15 mouse cellular contexts compared by ENCODE assay signal in genomic region chr5:137649251-137649650, GRCm38 (mm10). TPM values are rescaled to one million over a fixed set of nuclear protein-coding genes. Genes with fewer than 3 reads are reported as not detected.
DNase-seq lines count a peak whose midpoint lies in the region; ATAC-seq and TF ChIP-seq lines count a peak whose summit lies in the region.
"Had no signal": no experiment of that assay in that cellular context is flagged by ENCODE, and none has a peak within 500 bp of the region (broad histone marks: within the 10 kb centered on the region; RNA-seq: fewer than 3 reads in every experiment).

No protein-coding gene starts in this region.

- H3K4me1 ChIP-seq in hindbrain, postnatal 0 days (ENCODE audit: insufficient read depth, low read length), result peaks cover 5% of the 10 kb centered on the region; the same call in 1 of the 2 replicates
- no peaks in the 10 kb centered on the region; the same call in 1 of the 2 replicates for H3K4me1 ChIP-seq in hindbrain, embryonic 11.5 days (replicated peaks; ENCODE audit: control insufficient read depth, insufficient read depth, low read length)
- H3K4me1 ChIP-seq in neural tube, embryonic 12.5 days, result peaks cover 30% of the 10 kb centered on the region
- H3K4me1 ChIP-seq in neural tube, embryonic 15.5 days, result peaks cover 41% of the 10 kb centered on the region
- peaks cover 35% of the 10 kb centered on the region for H3K4me1 ChIP-seq in intestine, embryonic 16.5 days (ENCODE audit: control insufficient read depth, insufficient read depth, low read length)

- no peak overlapping the region for H3K4me2 ChIP-seq in hindbrain, postnatal 0 days (ENCODE audit: low read depth, low read length)
- H3K4me2 ChIP-seq in hindbrain, embryonic 11.5 days (replicated peaks; ENCODE audit: low read depth, low read length), result no peak overlapping the region
- 0 out of 2 replicates have a peak overlapping the region, but pooled peaks have one; percentile 12 for H3K4me2 ChIP-seq in neural tube, embryonic 12.5 days (replicated peaks)
- H3K4me2 ChIP-seq in neural tube, embryonic 15.5 days, result no peak overlapping the region
- H3K4me2 ChIP-seq in intestine, embryonic 16.5 days (ENCODE audit: low read depth, low read length), result no peak overlapping the region
- H3K4me2 ChIP-seq: forebrain, embryonic 15.5 days had no signal

- no peak for DNase-seq in hindbrain, postnatal 0 days (ENCODE audit: low spot score)
- no peak for DNase-seq in hindbrain, embryonic 11.5 days (ENCODE audit: low spot score)
- DNase-seq in natural killer cell, adult 2 months (ENCODE audit: low spot score in 2 of 2), result no peak
- DNase-seq in layer of hippocampus, postnatal 14 days (ENCODE audit: low spot score in 2 of 2), result no peak
- DNase-seq: cerebellum, adult 9-11 months; lung, adult 2 months had no signal

- H3K9me3 ChIP-seq in hindbrain, postnatal 0 days (ENCODE audit: low read length), result no peaks in the 10 kb centered on the region
- H3K9me3 ChIP-seq in hindbrain, embryonic 11.5 days (ENCODE audit: control insufficient read depth, low read length), result no peaks in the 10 kb centered on the region
- no peaks in the 10 kb centered on the region for H3K9me3 ChIP-seq in neural tube, embryonic 12.5 days
- no peaks in the 10 kb centered on the region for H3K9me3 ChIP-seq in neural tube, embryonic 15.5 days (replicated peaks)
- no peaks in the 10 kb centered on the region for H3K9me3 ChIP-seq in intestine, embryonic 16.5 days (ENCODE audit: control insufficient read depth, low read length)
- H3K9me3 ChIP-seq: embryonic facial prominence, embryonic 15.5 days; forebrain, embryonic 15.5 days; hindbrain, embryonic 15.5 days; midbrain, embryonic 12.5 days had no signal

- peaks cover 17% of the 10 kb centered on the region for H3K27me3 ChIP-seq in hindbrain, postnatal 0 days (ENCODE audit: insufficient read depth, low read length)
- H3K27me3 ChIP-seq in hindbrain, embryonic 11.5 days (ENCODE audit: control insufficient read depth, insufficient read depth, low read length), result peaks cover 20% of the 10 kb centered on the region
- peaks cover 21% of the 10 kb centered on the region for H3K27me3 ChIP-seq in neural tube, embryonic 12.5 days (replicated peaks)
- peaks cover 26% of the 10 kb centered on the region for H3K27me3 ChIP-seq in neural tube, embryonic 15.5 days (replicated peaks)
- H3K27me3 ChIP-seq in intestine, embryonic 16.5 days (replicated peaks; ENCODE audit: control insufficient read depth, insufficient read depth, low read length), result peaks cover 14% of the 10 kb centered on the region

- H3K9ac ChIP-seq in hindbrain, postnatal 0 days (replicated peaks; ENCODE audit: low read length), result no peak overlapping the region
- no peak overlapping the region for H3K9ac ChIP-seq in hindbrain, embryonic 11.5 days (ENCODE audit: low read depth, low read length)
- no peak overlapping the region for H3K9ac ChIP-seq in neural tube, embryonic 12.5 days
- no peak overlapping the region for H3K9ac ChIP-seq in neural tube, embryonic 15.5 days (replicated peaks)
- no peak overlapping the region for H3K9ac ChIP-seq in intestine, embryonic 16.5 days (ENCODE audit: low read depth, low read length)
- H3K9ac ChIP-seq: embryonic facial prominence, embryonic 15.5 days; forebrain, embryonic 15.5 days; hindbrain, embryonic 15.5 days; midbrain, embryonic 12.5 days had no signal

- peak overlapping the region; percentile 11; the same call in 1 of the 2 replicates for H3K27ac ChIP-seq in hindbrain, postnatal 0 days
- H3K27ac ChIP-seq in hindbrain, embryonic 11.5 days (ENCODE audit: low read depth, low read length), result no peak overlapping the region
- H3K27ac ChIP-seq in neural tube, embryonic 12.5 days, result no peak overlapping the region
- no peak overlapping the region for H3K27ac ChIP-seq in neural tube, embryonic 15.5 days (replicated peaks)
- peak overlapping the region; percentile 58; the same call in 1 of the 2 replicates for H3K27ac ChIP-seq in intestine, embryonic 16.5 days (ENCODE audit: low read length)
- H3K27ac ChIP-seq: embryonic facial prominence, embryonic 15.5 days; forebrain, embryonic 15.5 days; hindbrain, embryonic 15.5 days; layer of hippocampus, adult 2 months had no signal

- TF ChIP-seq CTCF in hindbrain, postnatal 0 days (IDR thresholded peaks at IDR 0.05; ENCODE audit: low read depth), result no peak

- 26% methylated on average over 4 of the region's 4 CpGs for WGBS in hindbrain, postnatal 0 days
- WGBS in hindbrain, embryonic 11.5 days, result 31% methylated on average over 4 of the region's 4 CpGs
- 44% methylated on average over 4 of the region's 4 CpGs for WGBS in neural tube, embryonic 12.5 days
- 50% methylated on average over 4 of the region's 4 CpGs for WGBS in neural tube, embryonic 15.5 days
- WGBS in intestine, embryonic 16.5 days, result 45% methylated on average over 4 of the region's 4 CpGs

- no peak for ATAC-seq in hindbrain, postnatal 0 days
- ATAC-seq in hindbrain, embryonic 11.5 days (ENCODE audit: low FRiP score), result no peak
- no peak for ATAC-seq in neural tube, embryonic 12.5 days (ENCODE audit: low FRiP score, low read depth)
- ATAC-seq in neural tube, embryonic 15.5 days (ENCODE audit: low FRiP score), result no peak
- ATAC-seq in intestine, embryonic 16.5 days, result no peak
- ATAC-seq: forebrain, embryonic 15.5 days had no signal

- peaks cover 7% of the 10 kb centered on the region; the same call in 1 of the 2 replicates for H3K36me3 ChIP-seq in hindbrain, postnatal 0 days (ENCODE audit: insufficient read depth, low read length)
- no peaks in the 10 kb centered on the region for H3K36me3 ChIP-seq in hindbrain, embryonic 11.5 days (ENCODE audit: control insufficient read depth, insufficient read depth, low read length)
- H3K36me3 ChIP-seq in neural tube, embryonic 12.5 days, result peaks cover 26% of the 10 kb centered on the region
- peaks cover 19% of the 10 kb centered on the region for H3K36me3 ChIP-seq in neural tube, embryonic 15.5 days
- H3K36me3 ChIP-seq in intestine, embryonic 16.5 days (ENCODE audit: control insufficient read depth, insufficient read depth, low read length), result peaks cover 3% of the 10 kb centered on the region; the same call in 1 of the 2 replicates

- H3K4me3 ChIP-seq in hindbrain, postnatal 0 days (ENCODE audit: low read length), result no peak overlapping the region
- H3K4me3 ChIP-seq in hindbrain, embryonic 11.5 days (ENCODE audit: low read depth, low read length), result no peak overlapping the region
- H3K4me3 ChIP-seq in neural tube, embryonic 12.5 days, result no peak overlapping the region
- no peak overlapping the region for H3K4me3 ChIP-seq in neural tube, embryonic 15.5 days (replicated peaks)
- no peak overlapping the region for H3K4me3 ChIP-seq in intestine, embryonic 16.5 days (ENCODE audit: low read length)
- H3K4me3 ChIP-seq: embryonic facial prominence, embryonic 15.5 days; forebrain, embryonic 15.5 days; layer of hippocampus, adult 2 months; midbrain, embryonic 12.5 days had no signal

RNA-seq across cellular contexts. Expression of gene Irs3, which starts 3.7 kb away (rescaled TPM):
- total RNA-seq in hindbrain, postnatal 0 days (2014; rRNA removed), result 0.40 and 1.4 TPM in 2 replicates
- polyA plus RNA-seq in hindbrain, postnatal 0 days (2015; fragmentation: Nextera tagmentation; extraction: Ambion mirVana), result 0.36 and 0.39 TPM in 2 replicates
- 0.22 and 0.38 TPM in 2 replicates for polyA plus RNA-seq in hindbrain, embryonic 11.5 days (2014; fragmentation: Nextera tagmentation; extraction: Ambion mirVana)
- polyA plus RNA-seq in neural tube, embryonic 12.5 days (2016; fragmentation: Nextera tagmentation; extraction: Ambion mirVana), result 0.19 and 0.29 TPM in 2 replicates
- 0.12 and 0.37 TPM in 2 replicates for polyA plus RNA-seq in neural tube, embryonic 15.5 days (2015; fragmentation: Nextera tagmentation; extraction: Ambion mirVana)
- polyA plus RNA-seq in intestine, embryonic 16.5 days (2015; fragmentation: Nextera tagmentation; extraction: Ambion mirVana), result 0.23 and 0.27 TPM in 2 replicates
- not detected for total RNA-seq in layer of hippocampus, postnatal 14 days (2021)
- polyA plus RNA-seq: brain, embryonic 14.5 days had no signal

RNA-seq across cellular contexts. Expression of gene Sap25, which starts 8.1 kb away (rescaled TPM):
- 0.97 and 5.2 TPM in 2 replicates for total RNA-seq in hindbrain, postnatal 0 days (2014; rRNA removed)
- 2.9 and 3.7 TPM in 2 replicates for polyA plus RNA-seq in hindbrain, postnatal 0 days (2015; fragmentation: Nextera tagmentation; extraction: Ambion mirVana)
- 7.1 TPM in 2 replicates for polyA plus RNA-seq in hindbrain, embryonic 11.5 days (2014; fragmentation: Nextera tagmentation; extraction: Ambion mirVana)
- 7.6 and 9.5 TPM in 2 replicates for polyA plus RNA-seq in neural tube, embryonic 12.5 days (2016; fragmentation: Nextera tagmentation; extraction: Ambion mirVana)
- polyA plus RNA-seq in neural tube, embryonic 15.5 days (2015; fragmentation: Nextera tagmentation; extraction: Ambion mirVana), result 5.4 TPM in 2 replicates
- polyA plus RNA-seq in intestine, embryonic 16.5 days (2015; fragmentation: Nextera tagmentation; extraction: Ambion mirVana), result 6.4 and 8.1 TPM in 2 replicates
- total RNA-seq in layer of hippocampus, postnatal 14 days (2021), result 1 to 10 TPM; 6.3 to 6.6 TPM

RNA-seq across cellular contexts. Expression of gene Gm20605, which starts 20.3 kb away (rescaled TPM):
- 3.4 and 4.1 TPM in 2 replicates for total RNA-seq in hindbrain, postnatal 0 days (2014; rRNA removed)
- 4.1 and 5.3 TPM in 2 replicates for polyA plus RNA-seq in hindbrain, postnatal 0 days (2015; fragmentation: Nextera tagmentation; extraction: Ambion mirVana)
- polyA plus RNA-seq in hindbrain, embryonic 11.5 days (2014; fragmentation: Nextera tagmentation; extraction: Ambion mirVana), result 5.0 and 6.3 TPM in 2 replicates
- 8.9 and 9.4 TPM in 2 replicates for polyA plus RNA-seq in neural tube, embryonic 12.5 days (2016; fragmentation: Nextera tagmentation; extraction: Ambion mirVana)
- polyA plus RNA-seq in neural tube, embryonic 15.5 days (2015; fragmentation: Nextera tagmentation; extraction: Ambion mirVana), result 7.9 and 9.0 TPM in 2 replicates
- 10.8 and 12.2 TPM in 2 replicates for polyA plus RNA-seq in intestine, embryonic 16.5 days (2015; fragmentation: Nextera tagmentation; extraction: Ambion mirVana)
- total RNA-seq in layer of hippocampus, postnatal 14 days (2021), result 10 to 100 TPM; 11.0 to 14.7 TPM

RNA-seq across cellular contexts. Expression of gene Lrch4, which starts 20.3 kb away (rescaled TPM):
- 9.6 and 10.4 TPM in 2 replicates for total RNA-seq in hindbrain, postnatal 0 days (2014; rRNA removed)
- 12.3 and 14.6 TPM in 2 replicates for polyA plus RNA-seq in hindbrain, postnatal 0 days (2015; fragmentation: Nextera tagmentation; extraction: Ambion mirVana)
- polyA plus RNA-seq in hindbrain, embryonic 11.5 days (2014; fragmentation: Nextera tagmentation; extraction: Ambion mirVana), result 25.9 and 28.5 TPM in 2 replicates
- 29.4 and 32.5 TPM in 2 replicates for polyA plus RNA-seq in neural tube, embryonic 12.5 days (2016; fragmentation: Nextera tagmentation; extraction: Ambion mirVana)
- polyA plus RNA-seq in neural tube, embryonic 15.5 days (2015; fragmentation: Nextera tagmentation; extraction: Ambion mirVana), result 16.0 and 27.4 TPM in 2 replicates
- 34.5 and 37.8 TPM in 2 replicates for polyA plus RNA-seq in intestine, embryonic 16.5 days (2015; fragmentation: Nextera tagmentation; extraction: Ambion mirVana)
- total RNA-seq in layer of hippocampus, postnatal 14 days (2021), result 10 to 100 TPM; 14.7 to 19.5 TPM

RNA-seq across cellular contexts. Expression of gene Fbxo24, which starts 20.4 kb away (rescaled TPM):
- 0.25 and 0.26 TPM in 2 replicates for total RNA-seq in hindbrain, postnatal 0 days (2014; rRNA removed)
- polyA plus RNA-seq in hindbrain, postnatal 0 days (2015; fragmentation: Nextera tagmentation; extraction: Ambion mirVana), result 0.18 TPM in 1 of 2 replicates, not detected in the other
- 0.15 and 0.27 TPM in 2 replicates for polyA plus RNA-seq in hindbrain, embryonic 11.5 days (2014; fragmentation: Nextera tagmentation; extraction: Ambion mirVana)
- 0.11 and 0.39 TPM in 2 replicates for polyA plus RNA-seq in neural tube, embryonic 12.5 days (2016; fragmentation: Nextera tagmentation; extraction: Ambion mirVana)
- polyA plus RNA-seq in neural tube, embryonic 15.5 days (2015; fragmentation: Nextera tagmentation; extraction: Ambion mirVana), result 0.09 and 0.17 TPM in 2 replicates
- polyA plus RNA-seq in intestine, embryonic 16.5 days (2015; fragmentation: Nextera tagmentation; extraction: Ambion mirVana), result 0.26 and 0.37 TPM in 2 replicates
- under 1 TPM; 0.17 to 0.37 TPM for total RNA-seq in layer of hippocampus, postnatal 14 days (2021)
- polyA plus RNA-seq: forebrain, embryonic 15.5 days had no signal

Comparison
In these comparisons a context has a peak if more than half of its experiments do, and no peak if none do; other contexts are left out.
1. H3K27ac ChIP-seq: peak in hindbrain, postnatal 0 days (single experiment) and intestine, embryonic 16.5 days (single experiment); none in hindbrain, embryonic 11.5 days (single experiment), neural tube, embryonic 12.5 days (single experiment) and neural tube, embryonic 15.5 days (single experiment).